Mouse (Mus musculus) kidney, adult 2 months (tissue): ENCODE measurements around the gene Ciart. TPM values are rescaled to one million over a fixed set of nuclear protein-coding genes. Genes with fewer than 3 reads are reported as not detected.
"Not testable (repeated sequence)": the region's sequence is repeated elsewhere in the genome, so short reads cannot be mapped to it uniquely, and the experiment has no call there.

Experiments used
- DNase-seq: peaks from one replicate; pipeline ENCODE4 v3.0.0; 2021
- H3K27ac ChIP-seq: fragments of 200-500 bp; 2 replicates; pipeline ENCODE4 v1.5.1; 2012; ENCODE audit warnings: low read depth, low read length, control low read depth, inconsistent platforms; ENCODE audit not compliant: insufficient read depth
- H3K27me3 ChIP-seq: fragments of 200-500 bp; replicated peaks from 2 replicates; pipeline ENCODE4 v1.6.1; 2012; ENCODE audit warnings: mild to moderate bottlenecking, moderate library complexity, low read length, inconsistent platforms; ENCODE audit not compliant: control insufficient read depth, insufficient read depth
- H3K36me3 ChIP-seq: fragments of 200-500 bp; 2 replicates; pipeline ENCODE4 v1.6.1; 2012; ENCODE audit warnings: mild to moderate bottlenecking, moderate library complexity, low read length, inconsistent platforms; ENCODE audit not compliant: control insufficient read depth, insufficient read depth
- H3K4me1 ChIP-seq: fragments of 200-500 bp; 2 replicates; pipeline ENCODE4 v1.6.1; 2011; ENCODE audit warnings: low read length; ENCODE audit not compliant: control insufficient read depth, insufficient read depth
- H3K4me3 ChIP-seq: fragments of 200-500 bp; 2 replicates; pipeline ENCODE4 v1.5.1; 2011; ENCODE audit warnings: mild to moderate bottlenecking, low read depth, low read length, control low read depth; ENCODE audit not compliant: insufficient read depth
- CTCF ChIP-seq: fragments of 200-500 bp; conservative IDR thresholded peaks from 2 replicates; pipeline ENCODE4 v1.5.1; 2011; ENCODE audit warnings: low read depth, mild to moderate bottlenecking, control low read depth, low read length, moderate library complexity, mixed read lengths; ENCODE audit not compliant: insufficient read depth, insufficient read length
- POLR2A ChIP-seq: fragments of 200-500 bp; IDR thresholded peaks from one replicate; pipeline ENCODE4 v1.6.1; 2011; ENCODE audit warnings: low read depth, low read length, control low read depth
- WGBS: fragments of 180-500 bp; shearing (Covaris S2); methylation state at CpG from one replicate; pipeline ENCODE4 v1.1.7; 2018; 5-methylcytosine and 5-hydroxymethylcytosine counted together
- polyA plus RNA-seq: library from polyadenylated mRNA; depleted of rRNA; stranded (reverse); fragments of >200 nt; gene quantifications from 2 replicates; pipeline ENCODE4 v1.2.3, GENCODE M21; 2012

Gene Ciart
- polyA plus RNA-seq, 1 experiment = 5.1 TPM

- Histone ChIP-seq H3K27ac (peak overlapping the region; percentile 89), H3K4me3 (peak overlapping the region; percentile 31; the same call in 1 of the 2 replicates)
- DNase-seq = peak; percentile 89
Measured at GRCm38 (mm10) chr3:95901616-95902372, 19.7 kb upstream of the Ciart start.

GRCm38 (mm10) chr3:95899800-95900524, 17.9 kb upstream of the Ciart start:
- H3K4me3 ChIP-seq = no peak overlapping the region
- H3K36me3 ChIP-seq = no peaks in the 10 kb centered on the region
- WGBS = 54% methylated on average over 13 of the region's 13 CpGs
- no peaks in the 10 kb centered on the region for H3K27me3 ChIP-seq
- H3K27ac ChIP-seq = no peak overlapping the region
- DNase-seq = no peak
- TF ChIP-seq POLR2A (no peak), CTCF (no peak)
- peaks cover 15% of the 10 kb centered on the region for H3K4me1 ChIP-seq

More at GRCm38 (mm10) chr3:95901616-95902372, 19.7 kb upstream of the Ciart start:
- TF ChIP-seq POLR2A = no peak
- TF ChIP-seq CTCF = no peak
- peaks cover 17% of the 10 kb centered on the region for H3K4me1 ChIP-seq
- H3K27me3 ChIP-seq = no peaks in the 10 kb centered on the region
- no peaks in the 10 kb centered on the region for H3K36me3 ChIP-seq
- 42% methylated on average over 9 of the region's 9 CpGs for WGBS

GRCm38 (mm10) chr3:95895501-95895900, 13.4 kb upstream of the Ciart start:
- H3K27ac ChIP-seq, DNase-seq, H3K4me3 ChIP-seq, H3K27me3 ChIP-seq, H3K4me1 ChIP-seq, H3K36me3 ChIP-seq: not testable (repeated sequence)
- WGBS = 77% methylated on average over 7 of the region's 7 CpGs

- no peaks in the 10 kb centered on the region for H3K27me3 ChIP-seq
- peak; percentile 88 for DNase-seq
- peak overlapping the region; percentile 93 for H3K27ac ChIP-seq
- H3K4me1 ChIP-seq = peaks cover 5% of the 10 kb centered on the region
- peak overlapping the region; percentile 76 for H3K4me3 ChIP-seq
- no peaks in the 10 kb centered on the region for H3K36me3 ChIP-seq
- TF ChIP-seq CTCF (no peak), POLR2A (no peak)
- 3% methylated on average over 16 of the region's 16 CpGs for WGBS
Measured at GRCm38 (mm10) chr3:95894317-95895160, 12.5 kb upstream of the Ciart start.

- H3K36me3 ChIP-seq, H3K4me1 ChIP-seq, H3K27me3 ChIP-seq: not testable (repeated sequence)
- peak within 1 kb of the TSS; percentile 93 for H3K27ac ChIP-seq
- under 1% methylated on average over 28 of the region's 43 CpGs for WGBS
- DNase-seq = peak; percentile 99
- peak within 1 kb of the TSS; percentile 76 for H3K4me3 ChIP-seq
Measured at GRCm38 (mm10) chr3:95893606-95894316, 11.7 kb upstream of the Ciart start, which contains the start of gene Aph1a. Aph1a (plus strand) TSS chr3:95893969.

- TF ChIP-seq CTCF = no peak
- no peak for TF ChIP-seq POLR2A
- Histone ChIP-seq H3K27ac (peak overlapping the region; percentile 72), H3K4me3 (no peak overlapping the region), H3K27me3 (no peaks in the 10 kb centered on the region), H3K36me3 (no peaks in the 10 kb centered on the region), H3K4me1 (peaks cover 5% of the 10 kb centered on the region)
- no peak for DNase-seq
- 15% methylated on average over 7 of the region's 7 CpGs for WGBS
Measured at GRCm38 (mm10) chr3:95893126-95893525, 11.1 kb upstream of the Ciart start.
